Mouse (Mus musculus): ENCODE results near the gene Alg9. TPM values are rescaled to one million over a fixed set of nuclear protein-coding genes. Genes with fewer than 3 reads are reported as not detected.

The Alg9 gene
- polyA plus RNA-seq, 1 experiment: 23.0 TPM

DNA sequence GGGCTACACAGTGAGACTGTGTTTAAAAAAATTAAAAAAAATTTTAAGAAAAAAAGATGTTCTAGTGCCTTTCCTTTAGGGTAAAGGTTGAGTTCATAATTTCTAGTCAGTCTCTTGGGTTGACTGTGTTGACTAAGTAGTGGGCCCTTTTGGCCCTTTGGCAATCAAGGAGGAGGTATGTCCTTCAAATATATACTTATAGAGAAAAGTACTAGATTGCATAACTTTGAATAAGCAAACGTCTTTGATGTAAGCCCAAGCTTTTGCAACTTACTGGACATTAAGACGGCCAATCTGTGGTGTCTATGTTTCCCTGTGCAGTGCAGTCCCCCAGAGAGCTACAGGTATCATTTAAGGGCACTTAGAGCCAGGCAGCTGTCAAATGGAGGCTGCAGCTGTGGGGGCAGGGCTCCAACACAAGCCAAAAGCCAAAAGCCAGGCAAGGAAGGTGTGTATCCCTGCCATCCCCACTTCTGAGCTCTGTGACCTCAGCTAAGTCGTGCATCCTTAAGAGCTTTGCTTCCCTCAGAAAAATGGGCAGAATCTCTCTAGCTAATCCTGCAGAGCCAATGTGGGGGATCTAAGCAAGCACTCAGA lies 115.8 kb downstream of the Alg9 start:
- no peaks in the 10 kb centered on the region for H3K27me3 ChIP-seq (ENCODE audit: control insufficient read depth, insufficient read depth, insufficient read length)
- TF ChIP-seq CEBPB (IDR thresholded peaks at IDR 0.05; ENCODE audit: low read depth): no peak
- no peak for TF ChIP-seq MYOD1 (IDR thresholded peaks at IDR 0.05; ENCODE audit: control insufficient read depth, insufficient read length, low read depth)
- TF ChIP-seq FOSL1 (IDR thresholded peaks at IDR 0.05; ENCODE audit: insufficient read depth, low read length, poor library complexity, severe bottlenecking): no peak
- no peak for TF ChIP-seq MAX (IDR thresholded peaks at IDR 0.05)
- no peak for TF ChIP-seq USF1 (IDR thresholded peaks at IDR 0.05; ENCODE audit: low read depth)
- no peak for TF ChIP-seq MYOG (IDR thresholded peaks at IDR 0.05; ENCODE audit: control insufficient read depth, extremely low read depth, insufficient read length)
- TF ChIP-seq CTCF (IDR thresholded peaks at IDR 0.05; ENCODE audit: control insufficient read depth, insufficient read depth, insufficient read length): no peak
- H3K4me3 ChIP-seq (ENCODE audit: insufficient read depth, poor library complexity, severe bottlenecking): no peak overlapping the region
- no peaks in the 10 kb centered on the region for H3K79me3 ChIP-seq (ENCODE audit: low read depth)
- H3ac ChIP-seq (ENCODE audit: control insufficient read depth, insufficient read length, low read depth): no peak overlapping the region
- H3K36me3 ChIP-seq (ENCODE audit: control insufficient read depth, insufficient read depth): peaks cover 19% of the 10 kb centered on the region
- H3K79me2 ChIP-seq (ENCODE audit: control insufficient read depth, insufficient read depth): no peaks in the 10 kb centered on the region

Other genes with a start within 250 kb of the Alg9 start
- 11.0 TPM for gene Pts, start 246.3 kb upstream of the Alg9 start, polyA plus RNA-seq (2012; fragmentation: generic; extraction: Trizol)
- gene Il18, start 220.2 kb upstream of the Alg9 start, polyA plus RNA-seq (2012; fragmentation: generic; extraction: Trizol): 0.81 TPM
- gene Bco2, start 219.8 kb upstream of the Alg9 start, polyA plus RNA-seq (2012; fragmentation: generic; extraction: Trizol): 0.02 TPM
- gene Tex12, start 213.7 kb upstream of the Alg9 start, polyA plus RNA-seq (2012; fragmentation: generic; extraction: Trizol): not detected
- gene Sdhd, start 171.2 kb upstream of the Alg9 start, polyA plus RNA-seq (2012; fragmentation: generic; extraction: Trizol): 244 TPM
- gene Timm8b, start 171.1 kb upstream of the Alg9 start, polyA plus RNA-seq (2012; fragmentation: generic; extraction: Trizol): 195 TPM
- gene Pih1d2, start 157.7 kb upstream of the Alg9 start, polyA plus RNA-seq (2012; fragmentation: generic; extraction: Trizol): 2.5 TPM
- gene Nkapd1, start 157.6 kb upstream of the Alg9 start, polyA plus RNA-seq (2012; fragmentation: generic; extraction: Trizol): 3.6 TPM
- 42.1 TPM for gene Dlat, start 115.2 kb upstream of the Alg9 start, polyA plus RNA-seq (2012; fragmentation: generic; extraction: Trizol)
- 1.2 TPM for gene Dixdc1, start 35.5 kb upstream of the Alg9 start, polyA plus RNA-seq (2012; fragmentation: generic; extraction: Trizol)
- gene 2310030G06Rik, start 28.5 kb upstream of the Alg9 start, polyA plus RNA-seq (2012; fragmentation: generic; extraction: Trizol): 1.3 TPM
- 224 TPM for gene Cryab, start 23.7 kb upstream of the Alg9 start, polyA plus RNA-seq (2012; fragmentation: generic; extraction: Trizol)
- gene Hspb2, start 22.7 kb upstream of the Alg9 start, polyA plus RNA-seq (2012; fragmentation: generic; extraction: Trizol): 36.4 TPM
- gene Fdxacb1, start 6.8 kb upstream of the Alg9 start, polyA plus RNA-seq (2012; fragmentation: generic; extraction: Trizol): 4.4 TPM
- gene 1110032A03Rik, start 501 bp downstream of the Alg9 start, polyA plus RNA-seq (2012; fragmentation: generic; extraction: Trizol): 4.8 TPM
- 26.7 TPM for gene Ppp2r1b, start 70.3 kb downstream of the Alg9 start, polyA plus RNA-seq (2012; fragmentation: generic; extraction: Trizol)
- gene Sik2, start 234.1 kb downstream of the Alg9 start, polyA plus RNA-seq (2012; fragmentation: generic; extraction: Trizol): 9.1 TPM

Measured in C2C12 (cell line).